Mouse (Mus musculus) brain, embryonic 14.5 days (tissue): ENCODE measurements around the gene Sox18.

Experiments used
- CTCF ChIP-seq: fragments of 200-500 bp; IDR thresholded peaks from 2 replicates; pipeline ENCODE4 v1.5.1; 2012; ENCODE audit warnings: inconsistent platforms, mild to moderate bottlenecking, moderate library complexity, borderline replicate concordance; ENCODE audit not compliant: insufficient read depth, insufficient read length; ENCODE audit errors: extremely low read depth
- POLR2A ChIP-seq: fragments of 200-500 bp; IDR thresholded peaks from 2 replicates; pipeline ENCODE4 v1.6.1; 2012; ENCODE audit warnings: mild to moderate bottlenecking, inconsistent platforms, borderline replicate concordance; ENCODE audit not compliant: poor library complexity, insufficient read depth, insufficient read length, severe bottlenecking; ENCODE audit errors: extremely low read depth

DNA sequence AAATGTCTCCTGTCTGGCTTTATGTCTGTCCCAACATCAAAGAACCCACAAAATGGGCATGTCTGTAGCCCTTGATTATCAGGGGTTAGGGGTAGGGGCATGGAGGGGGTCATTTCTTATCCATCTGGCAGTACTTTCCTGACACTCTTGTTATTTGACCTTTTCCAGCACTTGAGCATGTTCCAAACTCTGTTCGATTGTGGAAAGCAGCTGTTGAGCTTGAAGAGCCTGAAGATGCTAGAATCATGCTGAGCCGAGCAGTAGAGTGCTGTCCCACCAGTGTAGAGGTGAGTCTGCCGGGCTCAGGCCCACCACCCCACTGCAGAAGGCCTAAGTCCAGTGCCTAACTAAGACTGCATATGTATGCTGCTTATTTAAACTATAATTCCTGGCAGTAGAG lies 35.6 kb downstream of the Sox18 start:
- TF ChIP-seq CTCF = no peak
- no peak for TF ChIP-seq POLR2A
